Mouse (Mus musculus) forebrain, postnatal 0 days (tissue): ENCODE results near the gene Kcnq5. TPM values are rescaled to one million over a fixed set of nuclear protein-coding genes. Genes with fewer than 3 reads are reported as not detected.

Experiments
- ATAC-seq: fragments of 200-750 bp; cut with Nextera tagmentation; 2 replicates; pipeline ENCODE4 v1.8.0; 2017; ENCODE audit warnings: mild to moderate bottlenecking, moderate library complexity
- DNase-seq: peaks from one replicate; pipeline ENCODE4 v3.0.0-alpha.2; 2015
- H3K27ac ChIP-seq: fragments of 300-500 bp; sonication (generic); 2 replicates; pipeline ENCODE4 v1.5.1; 2014; ENCODE audit warnings: low read depth, mild to moderate bottlenecking, antibody characterized with exemption, low read length, moderate library complexity, mixed read lengths
- H3K27me3 ChIP-seq: fragments of 300-500 bp; sonication (generic); 2 replicates; pipeline ENCODE4 v1.6.1; 2014; ENCODE audit warnings: mild to moderate bottlenecking, low read length, mixed read lengths; ENCODE audit not compliant: insufficient read depth
- H3K36me3 ChIP-seq: fragments of 300-500 bp; sonication (generic); 2 replicates; pipeline ENCODE4 v1.6.1; 2014; ENCODE audit warnings: mild to moderate bottlenecking, moderate library complexity; ENCODE audit not compliant: insufficient read depth
- H3K4me1 ChIP-seq: fragments of 300-500 bp; sonication (generic); 2 replicates; pipeline ENCODE4 v1.6.1; 2014; ENCODE audit warnings: antibody characterized with exemption; ENCODE audit not compliant: insufficient read depth
- H3K4me2 ChIP-seq: fragments of 300-500 bp; sonication (generic); 2 replicates; pipeline ENCODE4 v1.6.1; 2014; ENCODE audit warnings: low read depth, mild to moderate bottlenecking, moderate library complexity
- H3K4me3 ChIP-seq: fragments of 300-500 bp; sonication (generic); 2 replicates; pipeline ENCODE4 v1.5.1; 2014; ENCODE audit warnings: low read depth, low read length, mixed read lengths
- H3K9ac ChIP-seq: fragments of 300-500 bp; sonication (generic); 2 replicates; pipeline ENCODE4 v1.6.1; 2014; ENCODE audit warnings: mild to moderate bottlenecking
- H3K9me3 ChIP-seq: fragments of 300-500 bp; sonication (generic); 2 replicates; pipeline ENCODE4 v1.6.1; 2016; ENCODE audit warnings: low read length
- CTCF ChIP-seq: sonication (generic); IDR thresholded peaks from 2 replicates; pipeline ENCODE4 v1.5.1; 2016; ENCODE audit warnings: antibody characterized with exemption, control low read depth, low read depth
- WGBS: fragments of 180-500 bp; shearing (Covaris S2); extraction: QIAGEN DNeasy Blood & Tissue Kit; methylation state at CpG from one replicate; pipeline ENCODE4 v1.1.7; 2014; 5-methylcytosine and 5-hydroxymethylcytosine counted together
- polyA plus RNA-seq: library from polyadenylated mRNA; unstranded; fragments of >200 nt; fragmentation: Nextera tagmentation; extraction: Ambion mirVana; gene quantifications from 2 replicates; pipeline ENCODE4 v1.2.1, GENCODE M21; 2015
- total RNA-seq: library from RNA; depleted of rRNA; stranded (reverse); fragments of >200 nt; gene quantifications from 2 replicates; pipeline ENCODE4 v1.2.3, GENCODE M21; 2014

The Kcnq5 gene
- total and polyA plus RNA-seq, 2 experiments from 2014 or later: 3.4 to 17.7 TPM

DNA sequence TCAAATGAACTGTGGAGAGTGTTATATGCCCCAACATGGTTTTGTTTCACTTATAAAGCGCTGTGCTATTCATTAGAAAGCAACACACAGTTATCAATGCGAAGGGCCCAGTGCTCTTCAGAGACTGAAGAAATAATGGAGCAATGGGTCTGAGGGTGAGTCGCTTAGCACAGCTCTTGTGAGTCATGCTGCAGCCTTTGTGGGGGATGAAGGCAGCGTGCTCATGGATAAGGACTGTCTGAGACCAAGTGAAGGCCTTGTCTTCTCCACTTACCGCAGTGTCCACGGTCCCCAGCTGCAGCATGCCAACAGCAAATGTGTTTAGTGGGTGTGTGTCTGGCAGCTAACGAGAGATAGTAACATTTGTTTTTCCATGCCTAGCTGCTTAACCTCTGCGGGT, 503.2 kb downstream of the Kcnq5 start:
- DNase-seq (no peak), ATAC-seq (no peak)
- Histone ChIP-seq H3K4me2 (no peak overlapping the region), H3K9me3 (no peaks in the 10 kb centered on the region), H3K4me1 (no peaks in the 10 kb centered on the region), H3K4me3 (no peak overlapping the region), H3K27ac (no peak overlapping the region), H3K36me3 (no peaks in the 10 kb centered on the region), H3K27me3 (no peaks in the 10 kb centered on the region), H3K9ac (no peak overlapping the region)
- WGBS: 83% methylated on average over 8 of the region's 8 CpGs
- TF ChIP-seq CTCF: no peak

DNA sequence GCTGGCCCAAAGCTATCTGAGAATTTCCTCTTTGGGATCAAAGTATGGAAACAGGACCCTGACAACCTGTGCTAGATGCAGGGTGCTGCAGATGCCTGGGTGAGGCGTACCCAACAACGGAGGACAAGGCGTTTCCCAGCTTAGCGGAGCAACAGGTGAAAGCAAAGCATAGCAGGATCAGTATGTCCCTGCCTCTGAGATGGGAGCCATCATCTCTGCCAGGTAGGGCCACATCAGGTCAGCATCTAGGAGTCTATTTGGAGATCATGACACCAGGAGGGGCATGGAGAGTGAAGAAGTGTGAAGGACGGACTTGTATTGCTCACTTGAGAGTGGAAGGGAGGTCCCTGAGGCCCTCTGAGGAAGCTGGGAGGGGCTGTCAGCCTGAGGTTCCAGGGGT, 505.8 kb downstream of the Kcnq5 start:
- WGBS: 95% methylated on average over 5 of the region's 5 CpGs
- Histone ChIP-seq H3K27me3 (no peaks in the 10 kb centered on the region), H3K4me2 (no peak overlapping the region), H3K9me3 (no peaks in the 10 kb centered on the region), H3K36me3 (no peaks in the 10 kb centered on the region), H3K4me1 (no peaks in the 10 kb centered on the region), H3K9ac (no peak overlapping the region), H3K27ac (no peak overlapping the region), H3K4me3 (no peak overlapping the region)
- no peak for DNase-seq
- ATAC-seq: no peak; the same call in 1 of the 2 replicates
- TF ChIP-seq CTCF: no peak

DNA sequence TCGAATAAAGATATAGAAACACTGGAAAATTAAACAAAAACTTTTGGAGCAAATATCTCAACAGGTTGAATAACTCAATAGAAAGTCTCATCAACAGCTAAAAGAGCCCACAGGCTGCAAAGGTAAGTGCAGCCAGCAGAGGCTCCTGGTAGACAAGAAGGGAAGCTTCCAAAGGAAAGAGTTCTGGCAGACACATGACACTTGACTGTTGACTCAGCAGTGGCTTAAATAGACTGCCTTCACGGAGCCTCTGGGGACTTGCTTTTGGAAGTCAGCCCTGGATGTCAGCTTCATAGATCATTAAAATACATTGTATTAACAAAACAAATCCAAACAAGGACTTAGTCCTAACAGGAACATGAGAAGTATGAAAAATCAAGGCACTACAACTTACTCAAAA, 513.5 kb downstream of the Kcnq5 start:
- no peak for TF ChIP-seq CTCF
- H3K27me3 ChIP-seq: no peaks in the 10 kb centered on the region
- H3K9ac ChIP-seq: no peak overlapping the region
- H3K4me2 ChIP-seq: no peak overlapping the region
- DNase-seq (no peak), ATAC-seq (no peak)
- no peaks in the 10 kb centered on the region for H3K4me1 ChIP-seq
- WGBS: 69% methylated on average over 2 of the region's 2 CpGs
- H3K9me3 ChIP-seq: no peaks in the 10 kb centered on the region
- H3K36me3 ChIP-seq: no peaks in the 10 kb centered on the region
- no peak overlapping the region for H3K4me3 ChIP-seq
- H3K27ac ChIP-seq: no peak overlapping the region

DNA sequence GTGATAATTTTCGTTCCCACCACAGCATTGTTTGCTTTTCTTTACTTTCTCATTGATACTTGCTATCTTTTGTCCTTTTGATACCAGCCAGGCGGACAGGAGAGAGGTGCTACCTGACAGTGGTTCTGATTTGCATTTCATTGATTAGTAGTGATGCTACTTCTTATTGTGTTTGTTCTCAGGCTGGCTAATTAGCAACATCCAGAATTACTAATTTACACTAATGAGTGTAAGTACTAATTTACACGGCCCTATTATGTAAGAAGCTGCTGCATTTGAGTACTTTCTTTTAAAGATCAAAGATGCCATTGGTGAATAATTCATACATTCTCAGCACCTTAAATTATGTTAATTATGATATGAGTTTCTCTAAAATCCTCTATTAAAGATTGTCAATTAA, 525.0 kb downstream of the Kcnq5 start:
- DNase-seq: no peak
- ATAC-seq: no peak

DNA sequence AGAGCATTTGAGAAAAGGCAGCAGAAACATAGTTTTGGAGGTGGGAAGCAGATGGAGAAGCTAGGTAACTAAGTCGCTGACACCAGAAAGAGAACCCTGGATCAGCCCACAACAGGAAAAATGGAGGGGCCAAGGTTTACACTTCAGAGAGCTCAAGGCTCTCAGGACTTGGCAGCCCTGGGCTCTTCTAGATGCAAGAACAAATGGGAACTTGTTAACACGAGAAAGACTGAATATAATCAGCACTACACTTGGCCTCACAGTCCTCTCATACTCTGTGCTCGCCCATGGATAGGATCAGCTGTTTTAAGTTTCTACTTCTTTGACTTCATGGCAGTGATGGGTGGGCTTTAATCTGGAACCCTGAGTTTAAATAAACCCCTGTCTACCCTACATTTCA, 526.9 kb downstream of the Kcnq5 start:
- Histone ChIP-seq H3K9me3 (no peaks in the 10 kb centered on the region), H3K36me3 (no peaks in the 10 kb centered on the region), H3K4me1 (no peaks in the 10 kb centered on the region), H3K4me3 (no peak overlapping the region), H3K27ac (no peak overlapping the region), H3K4me2 (no peak overlapping the region), H3K27me3 (no peaks in the 10 kb centered on the region), H3K9ac (no peak overlapping the region)
- no peak for TF ChIP-seq CTCF
- DNase-seq (peak; percentile 28), ATAC-seq (peak; percentile 62)
- whole genome bisulfite sequencing: 31% methylated on average over 3 of the region's 3 CpGs

More for the DNA sequence above, 525.0 kb downstream of the Kcnq5 start:
- Histone ChIP-seq H3K36me3 (no peaks in the 10 kb centered on the region), H3K9me3 (no peaks in the 10 kb centered on the region), H3K27me3 (no peaks in the 10 kb centered on the region), H3K4me1 (no peaks in the 10 kb centered on the region), H3K4me2 (no peak overlapping the region), H3K4me3 (no peak overlapping the region), H3K9ac (no peak overlapping the region), H3K27ac (no peak overlapping the region)
- WGBS: 27% methylated on average over 3 of the region's 3 CpGs
- no peak for TF ChIP-seq CTCF

DNA sequence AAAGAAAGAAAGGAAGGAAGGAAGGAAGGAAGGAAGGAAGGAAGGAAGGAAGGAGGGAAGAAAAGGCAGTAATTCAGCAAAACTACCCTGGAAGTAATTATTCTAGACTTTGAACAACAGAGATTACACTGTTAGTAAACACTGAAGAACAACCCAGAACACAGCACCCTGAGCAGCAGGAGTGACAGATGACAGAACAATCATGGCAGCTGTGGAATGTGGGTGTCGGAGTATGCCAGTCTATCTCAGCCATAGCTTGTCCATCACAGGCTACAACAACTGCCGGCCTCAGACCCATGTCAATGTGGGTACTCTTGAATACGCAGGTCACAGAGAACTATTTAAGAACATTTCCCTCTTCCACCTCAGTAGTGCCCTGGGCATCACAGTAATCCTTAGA, 530.1 kb downstream of the Kcnq5 start:
- H3K27me3 ChIP-seq: no peaks in the 10 kb centered on the region
- no peaks in the 10 kb centered on the region for H3K36me3 ChIP-seq
- DNase-seq (no peak), ATAC-seq (no peak)
- no peaks in the 10 kb centered on the region for H3K9me3 ChIP-seq
- no peak overlapping the region for H3K9ac ChIP-seq
- TF ChIP-seq CTCF: no peak
- no peak overlapping the region for H3K27ac ChIP-seq
- H3K4me2 ChIP-seq: no peak overlapping the region
- H3K4me1 ChIP-seq: no peaks in the 10 kb centered on the region
- 93% methylated on average over 3 of the region's 3 CpGs for WGBS
- no peak overlapping the region for H3K4me3 ChIP-seq

DNA sequence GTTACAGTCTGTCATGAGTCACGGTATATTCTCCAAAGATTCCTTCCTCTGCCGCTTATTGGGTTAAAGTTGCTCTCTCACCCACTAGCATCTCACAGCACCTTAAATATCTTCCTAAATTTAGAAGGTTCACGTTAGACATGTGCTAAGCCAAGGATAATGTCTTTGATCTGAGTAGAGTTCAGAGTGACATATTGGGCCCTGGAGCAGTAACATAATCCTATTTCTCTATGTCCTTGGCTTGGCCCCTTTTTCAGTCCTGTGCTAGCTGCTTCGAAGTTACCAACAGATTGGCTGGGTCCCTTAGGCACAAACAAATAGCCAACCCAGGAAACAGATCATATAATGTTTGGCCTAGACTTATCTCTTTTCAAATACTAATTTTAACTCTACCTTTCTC, 533.7 kb downstream of the Kcnq5 start:
- ATAC-seq: no peak
- no peak overlapping the region for H3K4me2 ChIP-seq
- H3K9ac ChIP-seq: no peak overlapping the region
- TF ChIP-seq CTCF: no peak
- H3K9me3 ChIP-seq: no peaks in the 10 kb centered on the region
- H3K36me3 ChIP-seq: no peaks in the 10 kb centered on the region
- no peaks in the 10 kb centered on the region for H3K4me1 ChIP-seq
- no peaks in the 10 kb centered on the region for H3K27me3 ChIP-seq
- no peak overlapping the region for H3K4me3 ChIP-seq
- 87% methylated on average over 4 of the region's 4 CpGs for WGBS
- DNase-seq: no peak
- no peak overlapping the region for H3K27ac ChIP-seq

DNA sequence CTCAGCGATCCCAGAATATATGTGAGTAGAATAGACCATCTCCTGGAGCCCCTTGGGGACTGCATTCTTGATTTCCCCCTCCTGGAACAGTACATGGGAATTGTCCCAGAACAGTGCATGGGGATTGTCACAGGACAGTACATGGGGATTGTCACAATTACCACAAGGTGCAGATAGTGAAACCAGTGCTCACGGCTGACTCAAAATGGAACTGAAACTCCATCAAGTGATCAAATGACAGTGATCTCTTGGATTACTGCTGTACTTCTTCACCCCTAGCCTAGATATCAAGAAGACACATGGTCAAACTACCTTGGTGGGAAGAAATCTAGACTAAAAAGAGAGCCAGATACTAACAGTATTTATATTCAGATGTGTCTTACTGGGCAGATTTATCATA, 536.1 kb downstream of the Kcnq5 start:
- no peak for TF ChIP-seq CTCF
- 89% methylated on average over 2 of the region's 2 CpGs for WGBS
- ATAC-seq (no peak), DNase-seq (no peak)
- no peak overlapping the region for H3K27ac ChIP-seq
- no peak overlapping the region for H3K4me3 ChIP-seq
- H3K4me1 ChIP-seq: no peaks in the 10 kb centered on the region
- H3K9ac ChIP-seq: no peak overlapping the region
- H3K4me2 ChIP-seq: no peak overlapping the region
- no peaks in the 10 kb centered on the region for H3K27me3 ChIP-seq
- H3K36me3 ChIP-seq: no peaks in the 10 kb centered on the region
- no peaks in the 10 kb centered on the region for H3K9me3 ChIP-seq
